Mouse (Mus musculus): Measurements from ENCODE around the gene Zan. TPM values are rescaled to one million over a fixed set of nuclear protein-coding genes. Genes with fewer than 3 reads are reported as not detected.
A peak's percentile ranks its signal among the peaks of the same experiment; 100 is the strongest.

Gene Zan
- total RNA-seq, 2 experiments from 2014 or later: not detected

DNA sequence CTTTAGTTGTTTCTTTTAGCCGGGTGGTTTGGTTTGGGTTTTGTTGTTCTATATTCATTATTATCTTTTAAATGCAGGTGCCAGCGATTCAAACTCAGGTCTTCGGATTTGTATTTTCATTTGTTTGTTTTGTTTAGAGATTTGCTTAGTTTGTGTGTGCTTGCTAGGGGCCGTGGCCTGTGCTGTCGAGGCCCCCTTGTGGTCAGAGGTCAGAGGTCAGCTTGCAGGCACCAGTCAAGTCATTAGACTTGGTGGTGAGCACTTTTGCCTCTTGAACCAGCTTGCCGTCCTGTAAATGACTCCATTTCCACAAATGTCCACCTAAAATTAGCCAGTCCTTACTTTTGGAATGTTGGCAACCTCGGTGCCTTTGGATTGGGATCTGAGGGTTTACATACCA lies 118.5 kb downstream of the Zan start:
- intact Hi-C loops (cut with DNase I): loop anchor here (1.0 kb wide), 1 partner anchor 24 kb away; no protein-coding TSS in a partner anchor
- no peak for DNase-seq

DNA sequence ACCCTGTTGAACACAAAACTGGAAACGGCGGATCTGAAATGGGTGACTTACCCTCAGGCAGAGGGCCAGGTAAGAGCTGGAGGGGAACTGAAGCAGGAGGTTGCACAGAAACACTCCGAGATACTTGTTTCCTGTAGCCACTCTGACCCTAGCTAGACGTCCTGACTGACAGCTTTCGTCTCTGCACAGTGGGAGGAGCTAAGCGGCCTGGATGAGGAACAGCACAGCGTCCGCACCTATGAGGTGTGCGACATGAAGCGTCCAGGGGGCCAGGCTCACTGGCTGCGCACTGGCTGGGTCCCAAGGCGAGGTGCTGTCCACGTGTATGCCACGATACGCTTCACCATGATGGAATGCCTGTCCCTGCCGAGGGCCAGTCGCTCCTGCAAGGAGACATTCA lies 122.8 kb downstream of the Zan start:
- DNase-seq: no peak
- intact Hi-C loops (cut with DNase I): loop anchor here (5.0 kb wide), 1 partner anchor 178 kb away; the partner anchor contains the start of genes Epo and Gnb2

DNA sequence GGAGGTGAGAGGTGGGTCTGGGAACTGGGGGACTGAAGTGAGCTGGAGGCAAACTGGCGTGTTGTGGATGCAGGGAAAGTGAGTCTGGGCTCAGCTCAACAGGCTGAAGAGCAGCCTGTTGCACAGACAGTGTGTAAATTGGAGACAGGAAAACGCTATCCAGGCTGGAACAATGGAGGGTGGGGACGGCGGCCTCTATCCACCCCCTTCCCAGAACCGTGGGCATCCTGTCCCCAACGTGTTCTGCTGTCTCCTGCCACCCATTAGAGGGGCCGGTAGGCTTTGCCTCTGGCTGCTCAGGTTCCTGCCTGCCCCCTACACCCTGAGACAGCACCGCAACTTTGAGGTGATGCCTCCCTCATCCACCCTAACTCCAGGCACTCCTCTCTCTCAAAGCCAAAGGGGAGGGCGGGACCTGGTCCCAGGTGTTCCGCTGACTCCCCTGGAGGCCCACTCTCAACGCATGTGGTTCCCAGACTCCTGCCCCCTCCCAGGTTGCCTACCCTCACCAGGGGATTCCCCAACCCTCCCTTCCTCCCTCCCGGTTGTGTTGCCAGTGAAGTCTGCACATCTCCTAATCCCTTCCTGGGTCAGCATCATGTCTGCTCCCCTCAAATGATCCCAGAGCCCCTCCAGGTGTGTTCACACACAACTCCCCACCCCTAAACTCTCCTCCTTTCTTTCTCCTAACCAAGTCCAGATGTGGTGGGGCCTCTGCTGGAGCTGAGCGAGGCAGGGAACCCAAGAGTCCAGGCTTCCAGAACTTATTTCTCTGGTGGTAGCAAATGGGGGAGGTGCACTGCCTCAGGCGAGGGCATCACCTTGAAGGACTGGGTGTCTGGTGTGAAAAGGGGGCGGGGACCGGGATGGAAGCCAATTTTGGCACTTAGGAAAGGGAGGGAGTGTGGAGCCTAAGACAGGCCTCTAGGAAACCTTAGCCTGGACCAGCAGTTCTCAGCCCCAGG lies 124.6 kb downstream of the Zan start:
- intact Hi-C loops (cut with DNase I): loop anchor here (5.0 kb wide), 1 partner anchor 180 kb away; the partner anchor contains the start of genes Epo and Gnb2
- peak; percentile 57 to 63 for DNase-seq

DNA sequence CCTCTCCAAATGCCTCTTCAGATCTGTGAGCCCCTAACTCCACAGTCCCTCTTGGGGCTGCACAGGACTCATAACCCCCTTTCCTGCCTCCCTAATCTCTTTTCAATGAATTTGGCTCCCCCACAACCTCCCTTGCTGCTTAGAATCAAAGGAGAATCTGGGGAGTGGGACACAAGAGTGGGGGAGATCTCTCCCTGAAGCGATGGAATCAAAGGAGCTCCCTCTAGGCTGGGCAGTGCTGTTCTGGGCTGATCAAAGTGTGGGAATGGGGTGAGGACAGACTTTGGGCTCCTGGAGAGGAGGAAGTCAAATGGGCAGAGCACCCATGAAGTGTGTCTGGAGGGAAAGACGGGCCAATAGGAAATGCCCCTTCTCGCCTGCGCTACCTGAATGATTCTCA lies 125.5 kb downstream of the Zan start:
- intact Hi-C loops (cut with DNase I): loop anchor here (5.0 kb wide), 1 partner anchor 181 kb away; the partner anchor contains the start of genes Epo and Gnb2
- DNase-seq: peak in 1 of 2 experiments; percentile 19

DNA sequence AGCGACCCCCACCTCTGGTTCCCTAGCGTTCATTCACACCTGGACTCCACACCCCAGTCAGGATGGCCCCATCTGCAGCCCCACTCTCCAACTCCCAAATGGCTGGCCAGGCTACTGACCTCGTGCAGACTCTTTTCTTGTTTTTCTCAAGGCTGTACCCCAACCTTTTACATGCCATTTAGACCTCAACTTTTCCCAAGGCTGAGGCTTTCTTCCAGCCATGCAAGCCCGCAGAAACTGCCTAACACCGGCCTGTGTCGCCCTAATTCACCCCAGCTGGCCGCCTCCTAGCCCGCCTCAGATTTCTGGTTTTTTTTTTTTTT lies 125.8 kb downstream of the Zan start:
- no peak for DNase-seq
- intact Hi-C loops (cut with DNase I): loop anchor here (5.0 kb wide), 1 partner anchor 181 kb away; the partner anchor contains the start of genes Epo and Gnb2

DNA sequence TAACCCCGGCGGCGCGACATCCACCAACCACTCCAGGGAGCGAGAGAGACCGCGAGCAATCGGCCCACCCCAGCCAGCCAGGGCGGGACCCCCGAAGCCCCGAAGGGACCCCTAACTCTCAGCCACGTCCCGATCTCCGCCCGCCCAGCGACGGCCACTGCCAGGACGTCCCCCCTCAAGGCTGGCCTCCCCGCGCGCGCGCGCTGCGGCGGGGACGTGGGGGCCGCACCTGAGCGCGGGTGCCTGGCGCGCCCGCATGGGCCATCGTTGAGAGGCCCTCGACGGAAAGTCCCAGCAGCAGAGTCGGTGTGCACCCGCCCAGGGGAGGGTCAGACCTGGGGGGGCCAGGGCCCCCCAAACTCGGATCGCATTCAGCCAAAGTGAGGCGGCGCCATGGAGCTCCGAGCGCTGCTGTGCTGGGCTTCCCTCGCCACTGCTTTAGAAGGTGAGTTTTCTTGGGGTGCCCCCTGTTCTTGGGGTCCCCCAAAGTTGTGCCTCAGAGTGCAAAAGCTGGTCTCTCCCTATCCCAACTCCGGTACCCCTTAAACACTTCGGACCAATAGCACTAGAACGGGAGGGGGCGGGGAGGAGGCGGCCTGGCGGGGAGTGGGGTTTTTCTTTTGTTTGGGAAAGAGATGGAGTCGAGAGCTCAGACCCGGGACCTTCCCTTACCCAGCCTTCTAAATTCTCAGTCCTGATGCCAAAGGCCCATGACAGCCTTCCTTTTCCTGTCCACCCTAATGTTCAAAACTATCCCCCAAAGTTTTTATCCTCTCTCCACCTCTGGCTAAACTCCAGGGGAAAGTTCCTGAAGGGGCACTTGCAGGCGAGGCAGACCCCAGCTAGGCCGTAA lies 126.4 kb downstream of the Zan start:
- peak in 1 of 2 experiments; percentile 22 for DNase-seq
- intact Hi-C loops (cut with DNase I): loop anchor here (5.0 kb wide), 1 partner anchor 182 kb away; the partner anchor contains the start of genes Epo and Gnb2

DNA sequence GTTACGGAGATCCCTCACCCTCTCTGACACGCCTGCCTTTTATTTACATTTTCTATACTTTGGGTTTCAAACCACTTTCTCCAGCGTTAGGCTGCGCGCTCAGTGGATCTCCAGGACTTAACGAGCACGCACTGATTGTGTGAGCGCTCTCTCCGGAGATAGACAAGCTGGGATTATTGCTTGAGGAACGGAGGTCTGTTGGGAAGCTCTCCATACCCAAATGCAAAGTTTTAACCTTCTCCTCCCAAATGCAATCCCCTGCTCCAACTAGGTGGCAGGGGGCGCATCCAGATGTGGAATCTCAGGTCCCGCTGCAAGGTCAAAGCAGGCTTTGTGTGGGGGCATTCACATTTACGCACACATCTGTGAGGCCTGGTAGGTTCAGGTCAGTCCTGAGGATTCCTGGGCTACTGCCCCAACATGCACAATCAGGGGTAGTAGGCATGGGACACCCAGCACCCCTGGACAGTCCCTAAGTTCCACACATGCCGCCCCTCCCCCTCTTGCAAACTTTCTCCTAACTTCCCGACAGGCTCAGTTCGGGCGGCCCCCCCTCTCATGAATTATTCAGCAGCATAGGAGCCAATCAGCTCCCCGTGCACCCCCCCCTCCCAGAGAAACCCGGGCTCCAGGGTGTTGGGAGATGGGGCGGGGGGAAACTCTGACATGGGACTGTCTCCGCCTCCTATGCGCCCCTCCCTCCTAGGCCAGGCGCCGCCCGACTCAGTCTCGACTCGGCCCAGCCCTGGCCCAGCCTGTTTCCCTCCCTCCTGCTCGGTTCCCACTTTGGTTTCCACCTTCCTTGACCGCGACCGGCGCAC lies 127.3 kb downstream of the Zan start, which contains the start of gene Ephb4:
Gene Ephb4 (plus strand): TSS at position 726 of the 821 bp plus-strand sequence.
- intact Hi-C loops (cut with DNase I): loop anchor here (1.0 to 5.0 kb wide), 2 partner anchors 10 to 183 kb away; partner anchors contain the start of genes Epo and Gnb2
- DNase-seq: peak; percentile 90 to 92

DNA sequence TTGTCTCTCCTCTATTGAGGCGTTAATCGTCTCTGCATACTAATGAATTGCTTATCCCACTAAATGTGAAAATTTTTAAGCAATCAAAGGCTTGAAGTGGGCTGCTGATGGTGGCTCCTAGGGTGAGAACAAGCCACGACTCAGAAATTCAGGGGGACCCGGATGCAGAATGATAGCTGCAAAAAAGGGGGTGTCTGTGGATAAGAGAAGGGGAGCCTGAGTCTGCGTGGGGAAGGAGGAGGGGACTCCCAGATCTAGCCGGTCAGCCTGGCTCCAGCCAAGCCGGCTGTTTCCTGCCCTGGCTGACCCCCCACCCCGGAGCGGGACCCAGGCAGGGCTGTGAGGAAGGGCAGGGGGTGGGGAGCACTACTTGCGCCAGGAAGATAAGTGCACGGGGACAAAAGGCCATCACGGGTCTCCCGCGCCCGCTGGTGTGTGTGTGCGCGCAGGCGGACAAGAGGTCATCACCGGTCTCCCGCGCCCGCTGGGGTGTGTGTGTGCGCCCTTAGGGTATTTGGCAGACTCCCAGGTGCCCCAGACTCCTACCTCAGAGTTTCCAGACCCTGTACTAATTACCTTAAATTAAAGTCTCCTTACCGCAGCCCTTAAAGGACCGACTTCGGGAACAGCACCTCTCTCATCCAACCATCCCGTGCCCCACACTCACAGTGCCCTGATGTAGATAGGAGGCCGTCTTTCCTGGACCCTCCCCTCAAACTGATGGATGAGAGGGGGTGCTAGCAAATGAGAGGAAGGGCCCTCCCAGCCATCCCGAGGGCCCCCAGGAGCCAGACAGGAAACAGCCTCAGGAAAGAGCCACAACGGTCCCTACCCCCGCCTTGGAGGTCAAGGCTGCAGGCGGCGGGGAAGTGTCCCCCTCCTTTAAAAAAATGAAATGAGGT lies 128.1 kb downstream of the Zan start:
- peak; percentile 77 for DNase-seq
- intact Hi-C loops (cut with DNase I): loop anchor here (1.0 kb wide), 1 partner anchor 9 kb away; no protein-coding TSS in a partner anchor

DNA sequence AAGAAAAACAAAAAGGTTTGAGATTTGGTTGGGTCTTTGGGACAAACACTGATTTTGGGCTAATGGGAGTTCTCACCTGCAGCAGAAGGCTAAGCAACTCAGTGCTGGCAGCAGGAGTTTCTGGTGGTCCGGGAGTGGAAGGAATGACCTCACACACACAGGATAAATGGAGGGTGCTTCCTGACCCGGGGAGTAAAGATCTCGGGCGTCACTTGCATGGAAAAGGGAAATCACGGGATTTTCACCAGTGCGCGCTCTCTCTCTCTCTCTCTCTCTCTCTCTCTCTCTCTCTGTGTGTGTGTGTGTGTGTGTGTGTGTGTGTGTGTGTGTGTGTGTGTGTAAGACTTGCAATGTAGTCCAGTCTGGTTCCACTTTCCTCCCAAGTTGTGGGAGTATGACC lies 129.0 kb downstream of the Zan start:
- intact Hi-C loops (cut with DNase I): no loop called here
- DNase-seq: no peak

DNA sequence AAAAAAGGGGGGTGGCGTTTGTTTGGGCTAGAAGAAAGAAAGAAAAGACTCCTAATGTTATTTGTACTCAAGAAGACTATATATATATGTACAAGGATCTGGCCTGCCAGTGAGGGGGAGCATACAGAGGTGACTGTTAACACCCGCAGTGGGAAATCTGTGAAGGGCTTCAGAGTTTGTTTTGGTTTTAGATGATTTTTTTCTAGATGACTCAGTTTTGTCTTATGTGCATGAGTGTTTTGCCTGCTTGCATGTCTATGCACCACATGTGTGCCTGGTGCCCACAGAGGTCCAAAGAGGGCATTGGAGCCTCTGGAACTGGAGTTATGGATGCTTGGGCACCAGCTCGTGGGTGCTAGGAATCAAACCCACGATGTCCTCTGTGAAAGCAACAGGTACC lies 129.9 kb downstream of the Zan start:
- intact Hi-C loops (cut with DNase I): no loop called here
- DNase-seq: no peak

DNA sequence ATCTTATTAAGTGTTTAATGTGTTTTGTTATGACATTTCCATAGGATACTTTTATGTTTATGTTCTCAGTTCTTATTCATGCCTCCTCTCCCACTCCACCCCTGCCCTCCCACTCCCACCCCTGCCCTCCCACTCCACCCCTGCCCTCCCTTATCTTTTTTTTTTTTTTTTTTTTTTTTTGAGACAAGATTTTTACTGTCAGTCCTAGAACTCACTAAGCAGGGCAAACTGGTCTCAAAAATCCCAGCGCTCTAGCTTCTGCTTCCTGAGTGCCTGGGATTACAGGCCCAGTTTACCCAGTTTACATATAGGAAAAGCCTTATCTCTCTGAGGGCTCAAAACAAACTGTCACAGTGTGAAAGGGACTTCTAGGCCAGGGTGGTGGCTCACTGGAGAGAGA lies 130.5 kb downstream of the Zan start:
- no peak for DNase-seq
- intact Hi-C loops (cut with DNase I): no loop called here

DNA sequence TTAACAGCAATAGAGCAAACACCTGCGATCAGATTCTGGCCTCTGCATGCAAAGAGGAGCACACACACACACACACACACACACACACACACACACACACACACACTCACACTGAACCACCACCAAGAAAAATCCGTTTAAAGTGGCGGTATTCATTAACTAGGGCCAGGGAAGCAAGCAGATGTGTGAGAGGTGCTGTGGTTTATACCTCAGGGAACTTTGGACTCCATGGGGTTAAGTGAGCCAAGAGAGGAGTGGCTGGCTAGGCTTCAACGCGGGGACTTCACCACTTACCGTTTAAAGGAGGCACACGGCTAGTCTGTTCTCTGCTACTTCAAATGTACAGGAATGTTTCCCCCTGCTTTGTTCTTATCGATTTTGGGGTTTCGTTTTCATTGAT lies 131.0 kb downstream of the Zan start:
- intact Hi-C loops (cut with DNase I): no loop called here
- DNase-seq: no peak

DNA sequence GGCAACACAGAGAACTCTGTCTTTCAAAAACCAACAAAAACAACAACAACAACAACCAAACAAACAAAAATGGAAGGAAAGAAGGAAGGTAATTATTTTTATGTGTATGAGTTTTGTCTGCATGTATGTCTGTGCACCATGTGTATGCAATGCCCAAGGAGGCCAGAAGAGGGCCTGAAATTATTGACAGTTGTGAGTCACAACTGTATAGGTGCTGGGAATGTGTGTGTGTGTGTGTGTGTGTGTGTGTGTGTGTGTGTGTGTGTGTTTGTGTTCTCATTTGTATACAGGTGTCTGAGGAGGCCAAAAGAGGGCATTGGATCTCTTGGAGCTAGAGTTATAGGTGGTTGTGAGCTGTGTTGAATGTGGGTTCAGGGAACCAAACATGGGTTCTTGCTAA lies 133.0 kb downstream of the Zan start:
- intact Hi-C loops (cut with DNase I): no loop called here
- DNase-seq: no peak

DNA sequence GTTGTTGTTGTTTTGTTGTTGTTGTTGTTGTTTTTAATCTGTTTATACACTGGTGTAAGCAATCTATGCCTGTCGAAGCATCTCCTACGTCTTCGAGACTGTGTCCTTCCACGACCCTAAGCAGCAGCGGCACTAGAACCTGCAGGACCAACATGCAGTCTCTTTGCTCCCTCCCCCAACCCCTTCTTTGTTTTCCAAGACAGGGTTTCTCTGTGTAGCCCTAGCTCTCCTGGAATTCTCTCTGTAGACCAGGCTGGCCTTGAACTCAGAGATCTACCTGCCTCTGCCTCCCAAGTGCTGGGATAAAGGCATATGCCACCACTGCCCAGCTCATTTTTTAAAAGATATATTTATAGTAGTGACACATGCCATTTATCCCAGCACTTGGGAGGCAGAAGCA lies 133.5 kb downstream of the Zan start:
- intact Hi-C loops (cut with DNase I): no loop called here
- no peak for DNase-seq

DNA sequence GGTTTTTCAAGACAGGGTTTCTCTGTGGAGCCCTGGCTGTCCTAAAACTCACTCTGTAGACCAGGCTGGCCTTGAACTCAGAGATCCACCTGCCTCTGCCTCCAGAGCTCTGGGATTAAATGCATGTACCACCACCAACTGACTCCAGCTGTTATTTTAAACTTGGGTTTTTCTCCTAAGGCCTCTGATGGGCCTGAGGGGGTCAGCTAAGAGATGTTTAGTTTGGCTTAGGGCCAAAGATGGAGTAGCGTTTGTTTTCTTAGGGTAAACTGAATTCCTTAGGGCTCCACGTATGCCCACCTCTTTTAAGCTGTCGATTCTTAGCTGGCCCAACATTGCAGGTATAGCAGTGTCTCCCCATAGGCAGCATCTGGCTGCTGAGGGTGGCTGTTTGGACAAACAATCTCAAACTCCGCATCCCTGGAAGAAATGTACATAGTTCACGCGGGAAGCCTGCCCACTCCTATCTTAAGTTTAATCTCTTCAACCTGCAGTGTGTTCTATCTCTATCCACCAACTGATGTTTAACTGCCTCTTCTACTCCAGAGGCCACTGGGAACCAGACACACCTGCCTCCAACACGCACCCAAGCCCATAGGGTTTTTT lies 134.4 kb downstream of the Zan start:
- no peak for DNase-seq
- intact Hi-C loops (cut with DNase I): no loop called here

DNA sequence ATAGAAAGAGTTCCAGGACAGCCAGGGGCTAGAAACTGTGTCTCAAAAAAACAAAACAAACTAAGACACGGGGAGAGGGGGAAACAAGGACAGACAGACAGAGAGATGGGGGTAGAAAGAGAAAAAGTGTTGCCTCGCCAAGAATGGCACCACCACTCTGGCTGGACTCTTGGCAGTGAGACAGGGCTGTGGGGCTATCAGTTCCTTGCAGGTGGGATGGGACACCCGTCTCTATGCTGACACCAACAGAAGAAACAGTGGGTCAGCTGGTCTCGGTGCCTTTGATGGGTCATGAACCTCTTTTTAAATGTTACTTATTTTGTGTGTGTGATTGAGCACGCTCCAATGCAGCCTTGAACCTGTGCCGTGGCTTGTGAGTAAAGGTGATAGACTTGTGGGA lies 136.6 kb downstream of the Zan start:
- intact Hi-C loops (cut with DNase I): no loop called here
- DNase-seq: no peak

DNA sequence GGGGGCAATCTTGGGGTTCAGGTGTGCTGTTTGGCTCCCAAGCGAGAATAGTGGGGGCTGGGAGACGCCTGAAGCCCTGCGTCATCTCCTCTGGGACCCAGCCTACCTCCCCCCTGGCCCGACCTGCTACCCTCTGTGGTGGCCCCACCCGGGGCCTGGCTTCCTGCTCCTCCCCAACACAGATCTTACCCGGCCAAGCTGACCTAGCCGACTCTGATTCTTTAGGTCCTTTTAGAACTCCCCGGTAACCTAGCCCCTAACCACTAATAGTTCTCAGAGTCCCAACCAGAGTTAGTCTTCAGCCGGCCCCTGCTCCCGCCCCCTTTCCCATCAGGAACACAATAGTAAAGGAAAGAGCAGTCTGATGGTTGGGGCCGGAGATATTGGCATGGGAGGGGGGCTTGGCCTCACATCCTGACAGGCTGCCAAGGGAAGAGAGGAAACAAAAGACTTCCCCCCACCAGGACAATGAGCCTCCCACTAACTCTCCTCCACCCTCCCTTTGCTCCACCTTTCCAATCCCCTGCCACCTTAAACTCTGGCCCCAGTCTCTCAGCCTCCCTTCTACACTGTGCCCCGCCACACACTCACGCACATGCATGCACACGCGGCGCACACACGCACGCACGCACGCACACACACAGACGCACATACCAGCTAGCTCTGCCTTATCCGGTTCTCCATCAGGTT lies 137.4 kb downstream of the Zan start:
- peak; percentile 61 to 72 for DNase-seq
- intact Hi-C loops (cut with DNase I): loop anchor here (1.0 to 5.0 kb wide), 2 partner anchors 10 to 438 kb away; partner anchors contain the start of gene Ppp1r35
